In genomic region chr15:11626433-11626832, GRCm38 (mm10) we compare ENCODE assay signal across 27 mouse cellular contexts.
DNase-seq lines count a peak whose midpoint lies in the region; ATAC-seq and TF ChIP-seq lines count a peak whose summit lies in the region.
"Had no signal": no experiment of that assay in that cellular context is flagged by ENCODE, and none has a peak within 500 bp of the region (broad histone marks: within the 10 kb centered on the region; RNA-seq: fewer than 3 reads in every experiment).

No protein-coding gene starts in this region.

- intact Hi-C loops in heart, postnatal 10 days (cut with DNase I): no loop called here

- no peak overlapping the region for H3K4me3 ChIP-seq in forebrain, postnatal 0 days (ENCODE audit: low read depth, low read length)
- H3K4me3 ChIP-seq in forebrain, embryonic 15.5 days: no peak overlapping the region
- no peak overlapping the region for H3K4me3 ChIP-seq in lung, postnatal 0 days (ENCODE audit: low read depth, low read length)
- no peak overlapping the region for H3K4me3 ChIP-seq in hindbrain, embryonic 16.5 days (ENCODE audit: low read length)
- H3K4me3 ChIP-seq: embryonic facial prominence, embryonic 15.5 days; heart, embryonic 15.5 days; hindbrain, embryonic 13.5 days; liver, embryonic 13.5 days; megakaryocyte, embryonic 14.5 days; midbrain, embryonic 13.5 days; stomach, embryonic 15.5 days had no signal

- no peak for TF ChIP-seq CTCF in forebrain, postnatal 0 days (IDR thresholded peaks at IDR 0.05; ENCODE audit: low read depth)
- no peak for TF ChIP-seq CTCF in lung, postnatal 0 days (IDR thresholded peaks at IDR 0.05)

- peak; percentile 38 for DNase-seq in forebrain, postnatal 0 days
- DNase-seq in heart, postnatal 10 days: peak; percentile 24 to 26
- DNase-seq in heart, adult 11 months: no peak
- DNase-seq in lung, postnatal 0 days (ENCODE audit: low spot score): peak; percentile 15
- no peak for DNase-seq in lung, adult 18-20 months
- peak; percentile 42 for DNase-seq in layer of hippocampus, adult 9-11 months
- DNase-seq: adrenal gland, postnatal 14 days; cerebellum, adult 8-10 months; gastrocnemius, postnatal 14 days; heart, adult 18-20 months; kidney, adult 18-20 months; kidney, postnatal 4 days; liver, embryonic 13.5 days; lung, embryonic 14.5 days; lung, postnatal 36 days; thymus, adult 18-20 months; thymus, postnatal 36 days had no signal

- no peaks in the 10 kb centered on the region for H3K9me3 ChIP-seq in forebrain, postnatal 0 days (ENCODE audit: low read length)
- H3K9me3 ChIP-seq in forebrain, embryonic 15.5 days: no peaks in the 10 kb centered on the region
- H3K9me3 ChIP-seq in lung, postnatal 0 days (ENCODE audit: low read length): no peaks in the 10 kb centered on the region
- no peaks in the 10 kb centered on the region for H3K9me3 ChIP-seq in hindbrain, embryonic 16.5 days (ENCODE audit: control insufficient read depth, low read length)
- H3K9me3 ChIP-seq: embryonic facial prominence, embryonic 15.5 days; heart, embryonic 15.5 days; hindbrain, embryonic 13.5 days; liver, embryonic 13.5 days; megakaryocyte, embryonic 14.5 days; midbrain, embryonic 13.5 days; stomach, embryonic 15.5 days had no signal

- no peak overlapping the region for H3K9ac ChIP-seq in forebrain, postnatal 0 days
- H3K9ac ChIP-seq in forebrain, embryonic 15.5 days (replicated peaks): no peak overlapping the region
- no peak overlapping the region for H3K9ac ChIP-seq in lung, postnatal 0 days (replicated peaks; ENCODE audit: low read depth)
- no peak overlapping the region for H3K9ac ChIP-seq in hindbrain, embryonic 16.5 days (ENCODE audit: low read depth, low read length)
- H3K9ac ChIP-seq: embryonic facial prominence, embryonic 15.5 days; heart, embryonic 15.5 days; hindbrain, embryonic 13.5 days; liver, embryonic 13.5 days; lung, embryonic 14.5 days; midbrain, embryonic 13.5 days; stomach, embryonic 15.5 days had no signal

- no peak for TF ChIP-seq EP300 in lung, postnatal 0 days (IDR thresholded peaks at IDR 0.05)

- no peaks in the 10 kb centered on the region for H3K36me3 ChIP-seq in forebrain, postnatal 0 days (ENCODE audit: insufficient read depth)
- H3K36me3 ChIP-seq in forebrain, embryonic 15.5 days: no peaks in the 10 kb centered on the region
- H3K36me3 ChIP-seq in lung, postnatal 0 days (ENCODE audit: insufficient read depth, low read length): no peaks in the 10 kb centered on the region
- H3K36me3 ChIP-seq in hindbrain, embryonic 16.5 days (ENCODE audit: control insufficient read depth, insufficient read depth, low read length): no peaks in the 10 kb centered on the region
- H3K36me3 ChIP-seq: embryonic facial prominence, embryonic 15.5 days; heart, embryonic 15.5 days; hindbrain, embryonic 13.5 days; liver, embryonic 13.5 days; midbrain, embryonic 13.5 days; stomach, embryonic 15.5 days had no signal

- H3K4me2 ChIP-seq in forebrain, postnatal 0 days (ENCODE audit: low read depth): no peak overlapping the region
- H3K4me2 ChIP-seq in forebrain, embryonic 15.5 days (replicated peaks): no peak overlapping the region
- H3K4me2 ChIP-seq in lung, postnatal 0 days (replicated peaks; ENCODE audit: low read depth, low read length): no peak overlapping the region
- H3K4me2 ChIP-seq in hindbrain, embryonic 16.5 days (ENCODE audit: low read length): no peak overlapping the region
- H3K4me2 ChIP-seq: embryonic facial prominence, embryonic 15.5 days; heart, embryonic 15.5 days; hindbrain, embryonic 13.5 days; liver, embryonic 13.5 days; lung, embryonic 14.5 days; midbrain, embryonic 13.5 days; stomach, embryonic 15.5 days had no signal

- peak; percentile 86 for ATAC-seq in forebrain, postnatal 0 days
- ATAC-seq in forebrain, embryonic 15.5 days (replicated peaks): no peak
- ATAC-seq in lung, postnatal 0 days: no peak
- no peak for ATAC-seq in hindbrain, embryonic 16.5 days
- ATAC-seq: CD4-positive, CD25-positive, alpha-beta regulatory T cell, adult 4 months; inflammation-experienced regulatory T-cells, adult 6 months; midbrain, embryonic 13.5 days had no signal

- 0 out of 2 replicates have a peak overlapping the region, but pooled peaks have one; percentile 16 for H3K27ac ChIP-seq in forebrain, postnatal 0 days (ENCODE audit: low read depth, low read length)
- H3K27ac ChIP-seq in forebrain, embryonic 15.5 days (replicated peaks): no peak overlapping the region
- no peak overlapping the region for H3K27ac ChIP-seq in lung, postnatal 0 days (ENCODE audit: low read length)
- no peak overlapping the region for H3K27ac ChIP-seq in hindbrain, embryonic 16.5 days (ENCODE audit: low read depth, low read length)
- H3K27ac ChIP-seq: embryonic facial prominence, embryonic 15.5 days; heart, embryonic 15.5 days; hindbrain, embryonic 13.5 days; liver, embryonic 13.5 days; midbrain, embryonic 13.5 days; stomach, embryonic 15.5 days had no signal

- H3K4me1 ChIP-seq in forebrain, postnatal 0 days (ENCODE audit: insufficient read depth): no peaks in the 10 kb centered on the region
- H3K4me1 ChIP-seq in forebrain, embryonic 15.5 days: no peaks in the 10 kb centered on the region
- H3K4me1 ChIP-seq in lung, postnatal 0 days (ENCODE audit: insufficient read depth, low read depth, low read length): no peaks in the 10 kb centered on the region
- no peaks in the 10 kb centered on the region for H3K4me1 ChIP-seq in hindbrain, embryonic 16.5 days (ENCODE audit: control insufficient read depth, insufficient read depth, low read depth, low read length)
- H3K4me1 ChIP-seq: embryonic facial prominence, embryonic 15.5 days; heart, embryonic 15.5 days; hindbrain, embryonic 13.5 days; liver, embryonic 13.5 days; megakaryocyte, embryonic 14.5 days; midbrain, embryonic 13.5 days; stomach, embryonic 15.5 days had no signal

- WGBS in forebrain, postnatal 0 days: 52% methylated on average over 9 of the region's 9 CpGs
- WGBS in forebrain, embryonic 15.5 days: 61% methylated on average over 9 of the region's 9 CpGs
- WGBS in lung, postnatal 0 days: 72% methylated on average over 9 of the region's 9 CpGs
- 81% methylated on average over 9 of the region's 9 CpGs for WGBS in hindbrain, embryonic 16.5 days

- H3K27me3 ChIP-seq in forebrain, postnatal 0 days (ENCODE audit: insufficient read depth, low read length): no peaks in the 10 kb centered on the region
- H3K27me3 ChIP-seq in forebrain, embryonic 15.5 days: no peaks in the 10 kb centered on the region
- no peaks in the 10 kb centered on the region for H3K27me3 ChIP-seq in lung, postnatal 0 days (replicated peaks; ENCODE audit: insufficient read depth, low read length)
- no peaks in the 10 kb centered on the region for H3K27me3 ChIP-seq in hindbrain, embryonic 16.5 days (replicated peaks; ENCODE audit: control insufficient read depth, insufficient read depth, low read length)
- H3K27me3 ChIP-seq: embryonic facial prominence, embryonic 15.5 days; heart, embryonic 15.5 days; hindbrain, embryonic 13.5 days; liver, embryonic 13.5 days; megakaryocyte, embryonic 14.5 days; midbrain, embryonic 13.5 days; stomach, embryonic 15.5 days had no signal

Comparison
In these comparisons a context has a peak if more than half of its experiments do, and no peak if none do; other contexts are left out.
1. DNase-seq: peak in forebrain, postnatal 0 days (single experiment), heart, postnatal 10 days (2 of 2), lung, postnatal 0 days (single experiment) and layer of hippocampus, adult 9-11 months (single experiment); none in heart, adult 11 months (single experiment) and lung, adult 18-20 months (0 of 2).